Mouse (Mus musculus) lung, embryonic 16.5 days (tissue): ENCODE results near the gene Olfr95. TPM values are rescaled to one million over a fixed set of nuclear protein-coding genes. Genes with fewer than 3 reads are reported as not detected.
"Not testable (repeated sequence)": the region's sequence is repeated elsewhere in the genome, so short reads cannot be mapped to it uniquely, and the experiment has no call there.

Source experiments
- ATAC-seq: fragments of 200-750 bp; cut with Nextera tagmentation; 2 replicates; pipeline ENCODE4 v1.8.0; 2017; ENCODE audit warnings: low read depth, mild to moderate bottlenecking, moderate library complexity
- H3K27ac ChIP-seq: fragments of 300-500 bp; sonication (generic); 2 replicates; pipeline ENCODE4 v1.5.1; 2014; ENCODE audit warnings: mild to moderate bottlenecking, control low read depth, low read length
- H3K27me3 ChIP-seq: fragments of 300-500 bp; sonication (generic); 2 replicates; pipeline ENCODE4 v1.6.1; 2014; ENCODE audit warnings: low read depth, low read length, mixed read lengths; ENCODE audit not compliant: control insufficient read depth, insufficient read depth
- H3K36me3 ChIP-seq: fragments of 300-500 bp; sonication (generic); 2 replicates; pipeline ENCODE4 v1.6.1; 2014; ENCODE audit warnings: low read length; ENCODE audit not compliant: control insufficient read depth, insufficient read depth
- H3K4me1 ChIP-seq: fragments of 300-500 bp; sonication (generic); replicated peaks from 2 replicates; pipeline ENCODE4 v1.6.1; 2014; ENCODE audit warnings: low read length, mixed read lengths; ENCODE audit not compliant: control insufficient read depth, insufficient read depth
- H3K4me2 ChIP-seq: fragments of 300-500 bp; sonication (generic); 2 replicates; pipeline ENCODE4 v1.6.1; 2014; ENCODE audit warnings: low read depth, low read length, control low read depth
- H3K4me3 ChIP-seq: fragments of 300-500 bp; sonication (generic); 2 replicates; pipeline ENCODE4 v1.5.1; 2014; ENCODE audit warnings: mild to moderate bottlenecking, low read length, control low read depth
- H3K9ac ChIP-seq: fragments of 300-500 bp; sonication (generic); 2 replicates; pipeline ENCODE4 v1.6.1; 2014; ENCODE audit warnings: low read length, control low read depth
- H3K9me3 ChIP-seq: fragments of 300-500 bp; sonication (generic); 2 replicates; pipeline ENCODE4 v1.6.1; 2016; ENCODE audit warnings: low read length; ENCODE audit not compliant: control insufficient read depth
- WGBS: fragments of 180-500 bp; shearing (Covaris S2); extraction: QIAGEN DNeasy Blood & Tissue Kit; methylation state at CpG from one replicate; pipeline ENCODE4 v1.1.7; 2014; 5-methylcytosine and 5-hydroxymethylcytosine counted together
- polyA plus RNA-seq: library from polyadenylated mRNA; unstranded; fragments of >200 nt; fragmentation: Nextera tagmentation; extraction: Ambion mirVana; gene quantifications from 2 replicates; pipeline ENCODE4 v1.2.1, GENCODE M21; 2015

Olfr95 gene
- polyA plus RNA-seq, result not detected in 2 replicates

DNA sequence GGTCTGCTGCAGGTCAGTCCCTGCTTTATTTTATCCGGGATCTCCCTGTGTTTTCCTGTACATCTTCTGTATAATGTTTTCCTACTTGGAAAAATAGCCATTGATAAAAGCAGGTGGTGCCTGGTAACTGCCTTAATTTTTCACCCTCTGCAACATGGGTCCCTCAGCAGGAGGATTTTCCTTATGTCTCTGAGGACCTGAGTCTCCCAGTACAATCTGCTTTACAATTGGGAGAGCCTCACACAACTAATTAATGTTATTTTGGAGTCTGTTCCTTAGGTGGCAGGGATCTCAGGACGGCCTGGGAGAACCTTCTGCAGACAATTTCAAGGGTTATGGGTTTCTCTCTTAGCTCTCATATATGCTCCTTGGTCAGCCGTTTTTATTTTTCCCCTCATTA, at the start of gene Olfr95:
Gene Olfr95 (minus strand): TSS at position 101 of the 400 bp plus-strand sequence.
- WGBS, result 57% methylated on average over 3 of the region's 3 CpGs
- Histone ChIP-seq H3K27ac (no peak within 1 kb of the TSS), H3K4me2 (no peak within 1 kb of the TSS), H3K36me3 (no peaks in the 10 kb centered on the region), H3K4me1 (no peaks in the 10 kb centered on the region), H3K27me3 (peaks cover 14% of the 10 kb centered on the region), H3K4me3 (no peak within 1 kb of the TSS), H3K9me3 (no peaks in the 10 kb centered on the region), H3K9ac (no peak within 1 kb of the TSS)
- no peak for ATAC-seq

GRCm38 (mm10) chr17:37250544-37250943, 37.6 kb upstream of the Olfr95 start:
- Histone ChIP-seq H3K4me1 (no peaks in the 10 kb centered on the region), H3K27ac (no peak overlapping the region), H3K9ac (no peak overlapping the region), H3K4me3 (no peak overlapping the region), H3K27me3 (no peaks in the 10 kb centered on the region), H3K36me3 (no peaks in the 10 kb centered on the region), H3K4me2 (no peak overlapping the region), H3K9me3 (no peaks in the 10 kb centered on the region)
- no peak for ATAC-seq
- WGBS, result 0% methylated on average over 1 of the region's 1 CpGs

DNA sequence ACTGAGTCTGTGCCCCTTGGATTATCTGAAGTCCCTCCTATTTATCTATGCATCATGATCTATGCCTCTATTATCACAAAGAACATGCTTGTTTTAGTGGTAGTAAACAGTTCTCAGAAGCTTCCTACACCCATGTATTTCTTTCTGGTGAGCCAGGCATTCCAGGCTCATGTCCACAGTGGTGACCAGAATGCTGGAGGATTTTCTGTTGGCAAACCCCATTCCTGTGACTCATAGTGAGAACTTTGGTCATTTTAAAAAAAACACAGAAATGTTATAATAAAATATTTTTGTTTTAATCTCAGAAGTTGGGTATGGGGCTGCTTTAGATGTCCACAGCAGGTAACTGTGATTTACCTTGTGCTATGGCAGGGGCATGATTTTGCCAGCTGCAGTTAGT, 36.5 kb upstream of the Olfr95 start:
- no peaks in the 10 kb centered on the region for H3K9me3 ChIP-seq
- H3K4me1 ChIP-seq, result no peaks in the 10 kb centered on the region
- H3K36me3 ChIP-seq, result no peaks in the 10 kb centered on the region
- no peak overlapping the region for H3K4me3 ChIP-seq
- H3K27ac ChIP-seq, result no peak overlapping the region
- H3K9ac ChIP-seq, result no peak overlapping the region
- no peak for ATAC-seq
- H3K27me3 ChIP-seq, result no peaks in the 10 kb centered on the region
- H3K4me2 ChIP-seq, result no peak overlapping the region

GRCm38 (mm10) chr17:37246715-37247114, 33.8 kb upstream of the Olfr95 start:
- Histone ChIP-seq H3K9me3 (no peaks in the 10 kb centered on the region), H3K27me3 (no peaks in the 10 kb centered on the region), H3K36me3 (no peaks in the 10 kb centered on the region), H3K27ac (no peak overlapping the region), H3K9ac (no peak overlapping the region), H3K4me2 (no peak overlapping the region), H3K4me1 (no peaks in the 10 kb centered on the region), H3K4me3 (no peak overlapping the region)
- no peak for ATAC-seq
- WGBS, result 21% methylated on average over 5 of the region's 5 CpGs

- H3K36me3 ChIP-seq, result no peaks in the 10 kb centered on the region
- WGBS, result 21% methylated on average over 3 of the region's 3 CpGs
- no peaks in the 10 kb centered on the region for H3K27me3 ChIP-seq
- no peak overlapping the region for H3K9ac ChIP-seq
- no peak overlapping the region for H3K4me3 ChIP-seq
- no peak overlapping the region for H3K27ac ChIP-seq
- ATAC-seq, result no peak
- no peaks in the 10 kb centered on the region for H3K4me1 ChIP-seq
- H3K9me3 ChIP-seq, result no peaks in the 10 kb centered on the region
- H3K4me2 ChIP-seq, result no peak overlapping the region
Measured at GRCm38 (mm10) chr17:37242198-37242597, 29.3 kb upstream of the Olfr95 start.

- not testable (repeated sequence) for H3K4me2 ChIP-seq, ATAC-seq, H3K4me1 ChIP-seq, H3K27me3 ChIP-seq, H3K4me3 ChIP-seq, H3K27ac ChIP-seq, H3K9ac ChIP-seq, H3K36me3 ChIP-seq, H3K9me3 ChIP-seq
- whole genome bisulfite sequencing, result 77% methylated on average over 2 of the region's 2 CpGs
Measured at GRCm38 (mm10) chr17:37237230-37237629, 24.3 kb upstream of the Olfr95 start, which contains the start of gene Olfr97. Gene Olfr97, minus strand, starts transcription at chr17:37237330.

- H3K4me3 ChIP-seq, result no peak overlapping the region
- ATAC-seq, result no peak
- no peaks in the 10 kb centered on the region for H3K4me1 ChIP-seq
- 16% methylated on average over 1 of the region's 1 CpGs for WGBS
- H3K4me2 ChIP-seq, result no peak overlapping the region
- no peaks in the 10 kb centered on the region for H3K9me3 ChIP-seq
- H3K36me3 ChIP-seq, result no peaks in the 10 kb centered on the region
- H3K9ac ChIP-seq, result no peak overlapping the region
- no peak overlapping the region for H3K27ac ChIP-seq
- H3K27me3 ChIP-seq, result no peaks in the 10 kb centered on the region
Measured at GRCm38 (mm10) chr17:37221879-37222278, 9.0 kb upstream of the Olfr95 start.

- H3K36me3 ChIP-seq, result no peaks in the 10 kb centered on the region
- no peaks in the 10 kb centered on the region for H3K9me3 ChIP-seq
- H3K4me3 ChIP-seq, result no peak within 1 kb of the TSS
- no peak within 1 kb of the TSS for H3K27ac ChIP-seq
- H3K4me1 ChIP-seq, result no peaks in the 10 kb centered on the region
- no peak within 1 kb of the TSS for H3K9ac ChIP-seq
- 45% methylated on average over 4 of the region's 4 CpGs for WGBS
- ATAC-seq, result no peak
- H3K4me2 ChIP-seq, result no peak within 1 kb of the TSS
- H3K27me3 ChIP-seq, result no peaks in the 10 kb centered on the region
Measured at GRCm38 (mm10) chr17:37219846-37220245, 6.9 kb upstream of the Olfr95 start, which contains the start of gene Olfr96. Gene Olfr96, plus strand, starts transcription at chr17:37220146.

- Histone ChIP-seq H3K27me3 (no peaks in the 10 kb centered on the region), H3K36me3 (no peaks in the 10 kb centered on the region), H3K4me1 (no peaks in the 10 kb centered on the region), H3K4me3 (no peak overlapping the region), H3K9ac (no peak overlapping the region), H3K9me3 (no peaks in the 10 kb centered on the region), H3K4me2 (no peak overlapping the region), H3K27ac (no peak overlapping the region)
- WGBS, result 72% methylated on average over 3 of the region's 3 CpGs
- ATAC-seq, result no peak
Measured at GRCm38 (mm10) chr17:37218486-37218885, 5.6 kb upstream of the Olfr95 start.
